Mouse (Mus musculus) bone marrow, adult 2 months (tissue): ENCODE data around the gene Unc80.

Source experiments
- CTCF ChIP-seq: fragments of 200-500 bp; IDR thresholded peaks from 2 replicates; pipeline ENCODE4 v1.5.1; 2011; ENCODE audit warnings: low read length, control low read depth; ENCODE audit not compliant: control insufficient read depth, insufficient read depth
- POLR2A ChIP-seq: fragments of 200-500 bp; IDR thresholded peaks from 2 replicates; pipeline ENCODE4 v1.6.1; 2011; ENCODE audit warnings: low read depth, mild to moderate bottlenecking, control low read depth, low read length, borderline replicate concordance; ENCODE audit not compliant: control insufficient read depth

DNA sequence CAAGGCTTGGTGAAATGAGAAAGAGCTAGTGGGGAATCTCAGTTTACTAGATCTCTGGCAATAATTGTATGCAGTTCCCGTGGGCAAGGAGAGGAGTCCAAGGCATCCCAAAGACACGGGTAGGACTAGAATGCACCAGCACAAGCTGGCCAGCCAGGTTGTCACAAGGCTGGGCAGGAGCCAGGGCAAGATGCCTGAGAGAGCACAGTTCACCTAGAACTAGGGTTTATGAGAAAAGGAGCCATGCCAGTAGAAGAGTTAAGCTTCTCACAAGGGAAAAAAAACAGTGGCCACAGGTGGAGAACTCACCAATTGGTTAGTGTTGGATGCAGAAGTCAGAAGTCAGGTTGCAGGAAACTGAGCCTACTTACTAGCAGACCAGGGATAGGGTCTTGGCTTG, 18.7 kb upstream of the Unc80 start:
- TF ChIP-seq POLR2A (no peak), CTCF (no peak)
